Mouse (Mus musculus) cerebellum, adult 9-11 months (tissue): Measurements from ENCODE around the gene Ift80.
A peak's percentile ranks its signal among the peaks of the same experiment; 100 is the strongest.
"Not testable (repeated sequence)": the region's sequence is repeated elsewhere in the genome, so short reads cannot be mapped to it uniquely, and the experiment has no call there.

Experiments used
- DNase-seq: peaks from one replicate; pipeline ENCODE4 v3.0.0; 2022

Gene Ift80

DNA sequence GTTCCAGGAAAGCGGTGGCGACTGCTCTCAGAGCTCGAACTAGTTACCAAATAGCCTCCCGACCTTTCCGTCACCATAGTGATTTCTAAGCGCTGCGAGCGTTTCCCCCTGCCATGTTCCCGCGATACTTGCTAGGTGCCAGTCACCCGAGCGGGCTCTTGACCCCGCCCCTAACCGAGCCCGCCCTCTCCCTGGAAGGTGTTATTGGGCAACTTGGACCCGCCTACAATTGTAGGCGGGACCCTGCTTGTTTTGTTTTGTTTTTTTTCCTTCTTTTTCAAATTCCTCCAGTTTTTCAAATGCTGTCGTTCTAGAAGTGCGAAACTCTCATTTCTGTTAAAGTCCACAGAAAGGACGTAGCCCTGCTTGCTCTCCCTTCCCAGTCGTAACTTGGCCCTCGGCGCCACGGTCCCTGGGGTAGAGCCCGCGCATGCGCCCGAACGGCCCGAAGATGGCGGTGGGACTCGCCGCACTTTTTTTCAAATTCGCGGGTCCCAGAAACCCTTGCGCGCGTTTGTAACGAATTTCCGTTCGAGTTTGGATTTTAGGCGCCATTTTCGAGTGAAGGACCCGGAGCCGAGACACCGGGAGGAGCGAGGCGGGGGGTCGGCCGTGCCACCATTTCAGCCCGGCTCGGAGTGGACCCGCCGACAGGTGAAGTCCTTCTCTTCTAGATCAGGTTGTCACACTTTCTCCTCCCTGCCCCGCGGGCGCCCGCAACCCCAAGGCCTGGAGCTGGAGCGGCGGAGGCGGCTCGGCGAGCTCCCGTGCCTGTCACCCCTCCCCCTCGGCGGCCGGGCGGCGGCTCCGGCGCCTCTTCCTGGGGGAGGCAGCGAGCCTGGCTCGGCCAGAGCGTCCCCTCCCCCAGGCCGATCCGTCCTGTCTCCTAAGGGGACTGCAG, at the start of gene Ift80, which contains the start of gene Smc4:
Ift80 (minus strand) TSS at position 134 of the 901 bp plus-strand sequence.
Smc4 (plus strand) TSS at position 302 of the 901 bp plus-strand sequence.
- peak; percentile 96 for DNase-seq

DNA sequence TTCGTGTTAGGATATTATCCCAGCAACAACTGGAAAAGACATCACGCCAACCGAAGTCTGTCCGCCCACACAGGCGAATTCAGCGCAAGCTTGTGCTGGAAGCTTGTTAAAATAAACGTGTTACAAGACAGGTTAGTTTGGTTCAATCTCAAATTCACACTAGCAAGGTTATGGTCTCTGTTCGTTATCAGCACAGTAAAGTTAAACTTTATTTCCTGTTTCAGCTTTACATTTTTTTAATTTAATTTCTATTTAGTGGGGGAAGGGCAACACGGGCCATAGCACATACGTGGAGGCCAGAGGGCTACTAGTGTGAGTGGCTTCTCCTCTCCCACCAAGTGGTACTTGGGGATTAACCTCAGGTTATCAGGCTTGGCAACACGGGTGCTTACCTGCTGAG, 47.5 kb upstream of the Ift80 start:
- no peak for DNase-seq

DNA sequence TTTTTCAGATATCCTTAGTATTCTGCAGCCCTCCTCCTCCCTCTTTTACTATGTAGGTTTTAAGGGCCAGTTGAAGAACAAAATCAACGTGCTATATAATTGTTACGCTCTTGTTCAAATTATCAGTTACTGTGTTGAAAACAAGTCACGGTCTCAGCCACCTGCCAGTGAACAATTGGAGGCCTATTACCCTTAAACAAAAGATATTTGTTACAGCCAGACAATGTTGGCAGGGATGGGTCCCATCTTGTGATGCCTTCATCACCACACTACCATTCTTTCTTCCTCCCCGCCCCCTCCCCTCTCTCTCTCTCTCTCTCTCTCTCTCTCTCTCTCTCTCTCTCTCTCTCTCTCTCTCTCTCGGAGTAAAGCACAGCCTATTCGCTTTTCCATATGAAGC, 44.6 kb upstream of the Ift80 start:
- peak; percentile 16 for DNase-seq

DNA sequence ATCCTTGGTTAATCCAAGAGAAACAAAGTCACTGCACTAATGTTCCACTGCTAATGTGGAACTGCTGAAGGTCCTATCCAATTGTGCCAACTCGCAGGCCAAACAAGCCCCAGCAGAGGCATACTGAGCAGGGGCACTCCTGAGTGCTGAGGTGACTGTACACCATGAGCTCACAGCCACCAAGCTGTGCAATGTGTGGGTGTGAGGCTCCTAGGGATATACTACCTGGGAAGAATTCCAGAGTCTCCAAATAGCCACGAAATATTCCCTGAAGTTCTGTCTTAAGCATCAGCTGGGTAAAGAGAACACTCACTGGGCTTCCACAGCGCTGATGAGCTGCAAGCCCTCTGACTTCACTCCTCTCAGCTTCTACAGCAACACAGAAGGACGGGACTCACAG, 43.3 kb upstream of the Ift80 start:
- DNase-seq = no peak

DNA sequence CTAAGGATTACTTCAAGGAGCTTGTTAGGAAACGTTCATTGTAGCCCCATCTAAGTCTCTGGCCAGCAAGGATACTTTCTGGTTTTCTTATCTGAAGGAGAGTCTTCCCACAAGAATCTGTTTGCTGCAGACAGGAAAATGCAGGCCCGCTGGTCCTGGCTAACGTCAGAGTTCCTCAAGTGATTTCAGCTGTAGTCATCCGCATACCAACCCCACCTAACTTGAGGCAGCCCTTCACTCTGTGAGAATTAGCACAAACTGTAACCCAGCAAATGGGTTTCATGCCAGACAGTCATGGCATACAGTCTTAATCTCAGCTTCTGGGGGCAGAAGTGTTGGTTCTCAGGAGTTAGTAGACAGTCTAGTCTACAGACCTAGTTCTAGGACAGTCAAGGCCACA, 42.1 kb upstream of the Ift80 start:
- DNase-seq = no peak

DNA sequence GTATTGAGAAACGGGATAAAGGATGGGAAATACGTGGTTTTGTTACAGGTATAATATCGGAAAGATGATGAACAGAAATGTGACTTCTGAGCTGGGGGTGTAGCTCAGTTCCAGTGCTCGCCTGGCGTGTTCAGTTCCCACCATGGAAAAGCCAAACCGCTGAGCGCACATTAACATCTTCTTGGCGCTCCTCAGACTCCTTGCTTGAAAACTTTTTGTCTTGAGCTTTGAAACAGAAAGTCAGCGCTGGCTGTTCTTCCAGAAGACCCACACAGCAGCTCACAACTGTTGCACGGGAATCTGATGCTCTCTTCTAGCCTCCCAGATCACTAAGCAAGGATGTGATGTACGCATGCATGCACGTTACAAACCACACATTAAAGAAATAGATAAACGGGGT, 41.4 kb upstream of the Ift80 start:
- no peak for DNase-seq

DNA sequence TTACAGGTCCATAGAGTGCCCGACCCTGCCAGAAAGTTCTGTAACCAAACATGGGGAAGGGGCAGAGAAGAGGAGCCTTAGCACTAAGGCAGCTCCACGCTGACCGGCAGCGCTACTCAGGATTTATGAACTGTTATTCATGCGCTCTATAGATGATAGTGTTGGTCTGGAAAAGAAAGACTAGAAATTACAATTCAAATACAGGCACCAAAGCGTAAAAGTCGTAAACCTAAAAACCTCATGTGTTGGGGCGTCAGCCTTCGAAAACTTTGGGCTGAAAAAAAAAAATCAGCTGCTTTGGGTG, 41.0 kb upstream of the Ift80 start:
- DNase-seq = no peak

DNA sequence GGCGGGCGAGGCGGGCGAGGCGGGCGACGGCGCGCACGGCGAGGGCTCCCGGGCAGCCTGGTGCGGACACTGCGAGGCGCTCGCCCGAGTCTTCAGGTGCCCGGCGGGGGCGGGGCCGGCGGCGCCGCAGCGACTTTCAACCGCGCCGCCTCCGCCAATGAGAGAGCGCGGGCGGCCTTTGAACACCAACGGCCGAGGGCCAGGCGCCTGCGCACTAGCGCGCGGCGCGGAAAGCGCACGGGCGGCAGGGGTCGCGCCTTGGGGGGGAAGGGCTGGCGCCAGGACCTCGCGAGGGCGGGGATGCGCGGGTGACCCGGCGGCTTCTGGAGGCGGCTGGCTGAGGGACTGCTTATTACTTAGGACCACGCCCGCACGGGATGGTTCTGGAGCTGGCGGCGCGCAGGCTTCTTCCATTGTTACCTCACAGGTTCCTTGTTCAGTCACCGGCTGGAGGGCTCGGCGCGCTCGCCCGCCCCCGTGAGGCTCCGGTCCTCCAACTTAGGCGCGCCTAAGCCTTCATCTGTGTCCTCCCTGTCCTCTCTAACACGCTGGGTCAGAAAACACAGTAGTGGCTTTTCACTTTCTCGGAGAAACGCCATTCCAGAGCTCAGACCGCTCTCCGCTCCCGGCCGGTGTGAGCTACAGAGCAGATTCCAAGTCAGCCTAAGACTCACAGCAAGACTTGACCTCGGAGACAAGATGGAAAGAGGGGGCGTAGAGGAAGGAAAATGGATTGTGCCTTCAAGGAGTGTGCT, 40.5 kb upstream of the Ift80 start, which contains the start of gene Trim59:
Trim59 (minus strand) TSS at position 111 of the 755 bp plus-strand sequence.
- peak; percentile 93 for DNase-seq

DNA sequence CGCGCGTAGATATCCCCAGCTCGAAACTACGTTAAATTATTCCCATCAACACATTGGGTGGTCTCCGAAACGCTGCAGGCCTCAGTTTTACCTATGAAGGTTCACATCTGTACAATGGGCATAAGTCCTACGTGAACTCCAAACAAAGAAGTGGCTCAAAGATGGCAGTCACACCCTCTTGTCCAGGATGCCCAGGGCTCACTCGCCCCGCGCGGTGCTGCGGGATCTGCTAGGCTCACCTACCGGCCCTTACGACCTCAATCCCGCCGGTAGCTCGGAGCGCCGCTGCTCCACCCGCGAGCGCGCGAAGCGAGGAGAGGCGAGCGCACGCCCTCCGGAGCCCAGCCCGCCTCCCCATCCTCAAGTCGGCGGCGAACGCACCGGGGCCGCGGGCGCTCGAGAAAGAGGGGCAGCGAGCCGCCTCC, 39.8 kb upstream of the Ift80 start:
- DNase-seq = no peak

DNA sequence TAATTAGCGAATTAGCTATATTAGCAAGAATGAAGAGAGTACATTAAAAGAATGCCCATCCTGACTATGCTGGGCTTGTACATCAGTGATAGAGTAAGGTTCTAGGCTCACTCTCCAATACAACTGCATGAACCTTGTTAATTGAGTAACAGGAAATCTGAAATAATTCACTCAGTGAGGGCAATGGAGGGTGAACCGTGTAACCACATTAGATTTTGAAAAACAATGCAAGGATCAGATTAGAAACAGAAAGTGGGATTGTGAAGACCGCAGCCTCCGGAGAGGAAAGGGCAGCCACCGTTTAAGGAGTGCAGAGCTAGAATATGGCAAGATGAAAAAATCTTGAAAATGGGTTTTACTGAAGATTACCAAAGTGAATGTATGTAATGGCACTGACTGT, 36.9 kb upstream of the Ift80 start:
- DNase-seq = no peak

DNA sequence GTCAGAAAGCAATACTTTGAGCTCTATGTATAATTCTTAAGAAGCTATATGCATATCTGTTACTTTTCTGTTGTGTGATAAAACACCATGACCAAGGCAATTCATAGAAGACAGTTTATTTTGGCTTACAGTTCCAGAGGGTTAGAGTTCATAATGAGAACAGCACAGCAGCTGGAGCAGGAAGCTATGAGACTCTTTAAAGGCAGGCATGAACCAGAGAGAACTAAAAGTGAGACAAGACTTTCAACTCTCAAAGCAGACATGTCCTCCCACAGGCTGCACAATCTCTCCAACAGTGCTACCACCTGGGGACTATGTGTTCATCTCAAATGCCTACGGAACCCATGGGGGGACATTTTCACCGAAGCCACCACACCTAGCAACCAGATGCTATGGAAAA, 35.7 kb upstream of the Ift80 start:
- no peak for DNase-seq

DNA sequence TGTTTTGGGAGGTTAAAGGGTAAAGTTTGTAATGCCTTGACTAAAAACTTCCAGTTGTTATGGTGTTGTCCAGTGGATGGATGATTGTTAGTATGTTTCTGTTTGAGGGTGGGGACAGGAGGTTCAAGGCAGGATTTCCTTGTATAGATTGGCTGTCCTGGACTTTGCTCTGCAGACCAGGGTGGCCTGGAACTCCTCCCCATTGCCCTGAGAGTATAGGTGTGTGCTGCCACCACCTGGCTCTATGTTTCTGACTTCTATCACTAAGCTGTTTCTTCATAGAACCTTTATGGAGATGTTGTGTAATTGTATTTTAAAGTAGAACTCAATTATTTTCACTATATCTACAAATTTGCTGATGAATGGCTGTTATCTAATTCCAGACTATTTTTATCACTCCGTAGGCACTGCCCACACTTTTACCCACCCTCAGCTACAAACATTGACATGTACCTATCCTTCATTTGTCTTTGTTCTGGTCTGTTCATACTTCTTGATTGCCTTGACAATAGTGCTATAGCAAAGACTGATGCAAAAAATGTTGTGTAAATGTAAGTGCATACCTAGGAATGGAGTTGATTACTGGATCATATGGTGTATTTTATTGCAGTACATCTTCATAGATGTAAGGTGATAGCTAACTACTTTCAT, 21.9 kb upstream of the Ift80 start:
- no peak for DNase-seq

DNA sequence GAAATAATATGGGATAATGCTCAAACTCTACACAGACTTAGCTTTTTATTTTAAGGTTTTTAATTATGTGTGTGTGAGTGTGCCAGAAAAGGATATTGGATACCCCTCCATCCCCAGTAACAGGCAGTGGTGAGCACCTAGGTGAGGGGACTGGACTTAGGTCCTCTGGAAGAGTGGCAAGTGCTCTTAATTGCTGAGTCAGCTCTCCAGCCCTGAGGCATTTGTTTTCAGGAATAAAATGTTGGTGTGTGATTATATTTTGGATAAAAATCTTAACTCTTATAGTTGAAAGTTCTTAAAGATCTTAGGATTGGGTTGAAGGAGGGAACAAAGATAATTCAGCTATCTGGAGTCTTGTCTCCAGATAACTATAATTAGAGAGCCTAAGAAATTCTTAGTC, 16.4 kb upstream of the Ift80 start:
- no peak for DNase-seq

DNA sequence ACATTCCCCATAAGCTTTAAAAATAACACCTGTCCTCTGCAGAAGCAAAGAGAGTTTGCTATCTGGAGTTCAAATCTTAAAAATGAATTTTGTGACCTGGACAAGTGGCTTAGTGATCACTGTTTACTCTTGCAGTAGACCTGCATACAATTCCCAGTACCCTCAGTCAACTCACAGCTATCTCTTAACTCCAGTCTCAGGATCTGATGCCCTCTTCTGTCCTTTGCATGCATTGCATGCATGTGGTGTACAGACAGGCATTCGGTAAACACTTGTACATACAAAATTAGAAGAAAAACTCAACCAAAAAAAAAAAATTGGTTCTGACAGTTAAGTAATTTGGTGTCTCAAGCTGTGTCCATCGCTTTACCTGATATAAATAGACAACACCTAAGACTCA, 15.9 kb upstream of the Ift80 start:
- no peak for DNase-seq

DNA sequence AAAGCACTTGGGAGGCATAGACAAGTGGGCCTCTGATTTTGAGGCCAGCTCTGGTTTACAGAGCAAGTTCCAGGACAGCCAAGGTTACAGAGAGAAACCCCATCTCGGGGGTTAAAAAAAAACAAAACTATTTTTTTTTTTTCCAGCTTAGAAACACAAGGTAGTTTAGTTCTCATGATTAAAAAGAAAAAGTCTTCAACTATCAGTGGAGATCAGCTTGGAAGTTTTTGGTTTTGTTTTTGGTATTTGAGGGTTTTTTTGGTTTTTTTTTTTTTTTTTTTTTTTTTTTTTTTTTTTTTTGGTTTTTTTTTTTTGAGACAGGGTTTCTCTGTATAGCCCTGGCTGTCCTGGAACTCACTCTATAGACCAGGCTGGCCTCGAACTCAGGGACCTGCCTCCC, 14.3 kb upstream of the Ift80 start:
- not testable (repeated sequence) for DNase-seq

DNA sequence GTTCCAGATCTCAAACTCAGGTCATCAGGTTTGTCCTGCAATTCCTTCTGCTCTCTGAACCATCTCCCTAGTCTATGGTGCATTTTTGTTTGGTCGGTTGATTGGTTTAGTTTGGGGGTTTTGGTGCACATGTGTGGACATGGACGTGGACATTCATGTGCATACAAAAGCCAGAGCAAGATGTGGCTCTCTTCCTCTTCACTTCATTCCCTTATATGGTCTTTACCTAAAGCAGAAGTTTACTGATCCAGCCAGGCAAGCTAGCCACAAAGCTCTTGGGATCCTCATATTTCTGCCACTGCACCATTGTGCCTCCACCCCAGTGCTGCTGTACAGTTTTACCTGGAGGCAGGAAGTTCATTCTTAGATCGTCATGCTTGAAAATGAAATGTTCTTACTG, 12.8 kb upstream of the Ift80 start:
- no peak for DNase-seq

DNA sequence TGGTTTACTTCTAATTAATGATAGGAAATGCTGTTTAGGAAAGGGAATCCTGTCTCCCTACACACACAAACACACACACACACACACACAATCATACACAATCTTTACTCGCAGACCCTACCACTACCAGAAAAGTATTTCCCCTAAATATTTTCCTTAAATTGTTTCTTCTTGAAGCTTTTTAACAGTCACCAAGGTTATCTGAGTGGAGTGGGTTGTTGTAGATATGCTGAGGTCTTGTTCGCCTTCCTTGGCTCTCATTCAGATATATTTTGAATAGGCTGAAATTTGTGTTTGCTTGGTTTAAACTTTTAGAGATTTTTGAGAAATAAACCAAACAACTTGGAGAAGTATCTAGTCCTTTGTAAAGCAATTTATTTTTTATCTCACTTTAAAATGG, 4.5 kb upstream of the Ift80 start:
- DNase-seq = no peak

DNA sequence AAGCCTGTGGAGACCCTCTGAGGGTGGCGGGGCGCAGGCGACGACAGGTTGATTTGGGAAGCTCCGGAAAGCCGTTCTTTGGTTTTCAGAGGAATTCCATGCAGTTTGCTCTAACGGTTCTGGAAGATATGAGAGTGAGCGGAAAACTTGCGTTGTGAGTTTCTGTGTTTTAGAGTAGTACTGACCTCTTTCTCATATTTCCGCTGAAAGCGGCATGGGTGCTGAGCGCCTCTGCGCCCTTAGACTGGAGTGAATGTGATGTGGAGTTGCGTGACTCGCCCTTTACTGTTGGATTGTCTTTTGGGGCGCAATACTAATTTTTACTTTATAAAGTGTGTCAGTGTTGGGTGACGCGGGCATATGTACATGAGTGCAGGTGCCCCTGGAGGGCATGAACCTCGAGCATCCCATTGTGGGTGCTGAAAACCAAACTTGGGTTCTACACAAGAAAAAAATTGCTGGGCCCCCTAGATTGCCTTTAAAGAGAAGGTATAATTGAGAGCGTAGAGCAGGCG, 1.9 kb upstream of the Ift80 start:
- DNase-seq = peak; percentile 7

DNA sequence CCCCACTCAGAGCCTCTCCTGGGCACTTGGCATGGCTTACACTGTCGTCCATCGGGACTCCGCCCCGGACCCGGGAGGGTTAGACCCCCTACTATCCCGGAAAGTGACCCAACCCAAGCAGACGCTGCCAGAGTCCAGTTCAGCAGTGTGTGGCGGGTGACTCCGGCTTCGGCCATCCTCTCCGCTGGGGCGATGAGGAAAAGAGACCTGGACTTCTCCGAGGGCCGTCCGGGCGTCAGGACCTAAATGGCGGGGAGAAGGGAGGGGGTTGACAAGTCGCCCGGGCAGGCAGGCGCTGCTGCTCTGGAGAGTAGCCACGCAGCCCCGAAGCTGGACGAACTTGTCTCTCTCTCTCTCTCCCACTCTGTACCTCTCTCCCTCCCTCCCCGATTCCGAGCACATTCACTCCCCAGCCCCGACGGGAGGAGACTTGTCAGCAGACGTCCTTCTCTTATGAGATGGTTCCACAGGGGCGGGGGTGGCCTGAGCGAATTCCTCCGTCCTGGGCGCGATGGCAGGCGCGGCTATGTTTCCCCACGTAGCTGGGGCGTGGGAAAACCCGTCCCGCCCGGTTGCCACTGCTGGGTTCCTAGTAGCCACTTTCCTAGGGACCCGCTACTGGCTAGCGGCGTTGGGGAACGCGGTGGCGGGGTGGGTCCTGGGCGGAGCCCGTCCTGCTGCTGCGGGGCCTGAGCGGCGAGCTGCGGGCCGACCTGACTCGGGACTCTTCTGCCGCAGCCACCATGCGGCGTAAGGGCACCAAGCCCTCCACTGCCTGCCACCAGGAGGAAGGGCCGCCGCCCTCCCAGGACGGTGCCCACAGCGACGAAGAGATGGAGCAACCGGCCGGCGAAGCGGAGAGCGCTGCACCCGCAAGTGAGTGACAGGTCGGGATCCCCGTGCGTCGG, 1.2 kb upstream of the Ift80 start:
- DNase-seq = peak; percentile 82

DNA sequence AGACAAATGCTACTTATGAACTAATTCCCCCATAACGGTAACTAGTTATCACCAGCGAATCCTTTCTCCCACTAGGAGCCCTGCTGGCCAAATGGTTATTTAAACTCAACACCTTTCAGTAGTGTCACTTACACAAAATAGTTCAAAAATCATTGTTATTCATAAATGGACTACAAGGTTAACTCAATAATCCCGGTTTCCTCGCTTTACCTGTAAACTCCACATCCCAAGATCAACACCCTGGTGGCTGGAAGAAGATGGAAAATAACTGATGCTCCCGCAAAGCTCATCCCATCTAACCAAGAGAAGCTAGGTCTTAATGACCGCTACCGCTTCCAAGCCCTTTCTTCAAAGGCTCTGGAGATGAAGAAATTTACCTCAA, 324 bp downstream of the Ift80 start:
- DNase-seq = no peak

DNA sequence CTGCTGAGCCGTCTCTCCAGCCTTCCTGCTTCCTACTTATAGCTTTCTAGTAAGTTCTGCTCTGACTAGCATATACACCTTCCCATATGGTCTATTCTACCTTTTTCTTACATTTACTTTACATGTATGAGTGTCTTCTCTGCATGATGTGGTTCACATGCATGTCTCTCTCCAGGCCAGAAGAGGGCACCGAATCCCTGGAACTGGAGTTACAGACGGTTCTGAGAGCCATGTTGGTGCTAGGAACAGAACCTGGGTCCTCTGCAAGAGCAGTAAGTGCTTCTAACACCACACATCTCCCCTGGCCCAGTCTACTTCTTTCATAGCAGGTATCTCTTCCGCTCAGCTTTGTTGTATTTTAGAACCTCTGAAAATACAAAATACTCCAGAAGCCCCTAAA, 1.6 kb downstream of the Ift80 start:
- DNase-seq = no peak

DNA sequence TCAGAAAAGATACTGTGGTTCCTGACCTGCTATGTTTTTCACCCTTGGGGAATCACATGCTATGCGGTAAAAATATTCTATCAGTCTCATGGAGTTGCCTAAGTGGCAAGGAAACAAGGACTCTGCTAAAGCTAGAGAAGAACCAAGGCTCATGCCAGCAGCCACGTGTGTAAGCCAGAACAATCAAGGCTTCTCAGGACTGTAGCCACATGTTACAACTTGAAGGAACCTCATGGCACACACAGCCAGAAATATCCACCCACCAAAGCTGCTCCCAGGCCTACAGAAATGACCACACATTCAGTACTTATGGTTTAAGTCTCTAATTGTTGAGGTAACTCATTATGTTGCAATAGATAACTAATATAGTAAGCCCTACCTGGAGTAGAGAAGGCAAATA, 17.8 kb downstream of the Ift80 start:
- DNase-seq = no peak
